Mouse (Mus musculus) heart, embryonic 15.5 days (tissue): ENCODE data around the gene Batf3. TPM values are rescaled to one million over a fixed set of nuclear protein-coding genes. Genes with fewer than 3 reads are reported as not detected.
"Not testable (repeated sequence)": the region's sequence is repeated elsewhere in the genome, so short reads cannot be mapped to it uniquely, and the experiment has no call there.

Experiments
- ATAC-seq: fragments of 200-750 bp; cut with Nextera tagmentation; replicated peaks from 2 replicates; pipeline ENCODE4 v1.8.0; 2017; ENCODE audit warnings: low read depth, moderate TSS enrichment; ENCODE audit not compliant: insufficient number of reproducible peaks, insufficient read depth, low FRiP score
- H3K27ac ChIP-seq: fragments of 300-500 bp; sonication (generic); 2 replicates; pipeline ENCODE4 v1.5.1; 2015; ENCODE audit warnings: mild to moderate bottlenecking, inconsistent platforms
- H3K27me3 ChIP-seq: fragments of 300-500 bp; sonication (generic); 2 replicates; pipeline ENCODE4 v1.6.1; 2015; ENCODE audit warnings: inconsistent platforms
- H3K36me3 ChIP-seq: fragments of 300-500 bp; sonication (generic); 2 replicates; pipeline ENCODE4 v1.6.1; 2015; ENCODE audit warnings: mild to moderate bottlenecking, inconsistent platforms
- H3K4me1 ChIP-seq: fragments of 300-500 bp; sonication (generic); replicated peaks from 2 replicates; pipeline ENCODE4 v1.6.1; 2015; ENCODE audit warnings: inconsistent platforms
- H3K4me2 ChIP-seq: fragments of 300-500 bp; sonication (generic); 2 replicates; pipeline ENCODE4 v1.6.1; 2015; ENCODE audit warnings: inconsistent platforms, mild to moderate bottlenecking, moderate library complexity
- H3K4me3 ChIP-seq: fragments of 300-500 bp; sonication (generic); 2 replicates; pipeline ENCODE4 v1.5.1; 2015; ENCODE audit warnings: mild to moderate bottlenecking, inconsistent platforms
- H3K9ac ChIP-seq: fragments of 300-500 bp; sonication (generic); 2 replicates; pipeline ENCODE4 v1.6.1; 2015; ENCODE audit warnings: mild to moderate bottlenecking, inconsistent platforms
- H3K9me3 ChIP-seq: fragments of 300-500 bp; sonication (generic); replicated peaks from 2 replicates; pipeline ENCODE4 v1.6.1; 2016; ENCODE audit warnings: inconsistent platforms
- WGBS: fragments of 180-500 bp; shearing (Covaris S2); methylation state at CpG from one replicate; pipeline ENCODE4 v1.1.7; 2015; ENCODE audit warnings: mixed read lengths; 5-methylcytosine and 5-hydroxymethylcytosine counted together
- polyA plus RNA-seq: library from polyadenylated mRNA; unstranded; fragments of >200 nt; fragmentation: Nextera tagmentation; extraction: Ambion mirVana; gene quantifications from 2 replicates; pipeline ENCODE4 v1.2.1, GENCODE M21; 2015

Batf3 gene
- polyA plus RNA-seq, 1 experiment from 2014 or later, result 2.0 TPM

- H3K4me1 ChIP-seq, result peaks cover 5% of the 10 kb centered on the region; the same call in 1 of the 2 replicates
- no peak for ATAC-seq
- H3K27me3 ChIP-seq, result no peaks in the 10 kb centered on the region
- H3K27ac ChIP-seq, result no peak overlapping the region
- H3K9ac ChIP-seq, result no peak overlapping the region
- no peak overlapping the region for H3K4me3 ChIP-seq
- WGBS, result 66% methylated on average over 4 of the region's 4 CpGs
- no peaks in the 10 kb centered on the region for H3K36me3 ChIP-seq
- H3K4me2 ChIP-seq, result no peak overlapping the region
- no peaks in the 10 kb centered on the region for H3K9me3 ChIP-seq
Observed at GRCm38 (mm10) chr1:191135406-191135805, 37.8 kb downstream of the Batf3 start.

GRCm38 (mm10) chr1:191138436-191138835 is 40.8 kb downstream of the Batf3 start:
- H3K4me2 ChIP-seq, result no peak overlapping the region
- no peaks in the 10 kb centered on the region for H3K36me3 ChIP-seq
- H3K4me1 ChIP-seq, result 0 out of 2 replicates have a peak, but pooled peaks cover 2% of the 10 kb centered on the region
- no peaks in the 10 kb centered on the region for H3K27me3 ChIP-seq
- ATAC-seq, result no peak
- no peaks in the 10 kb centered on the region for H3K9me3 ChIP-seq
- 87% methylated on average over 4 of the region's 4 CpGs for WGBS
- no peak overlapping the region for H3K27ac ChIP-seq
- H3K4me3 ChIP-seq, result no peak overlapping the region
- H3K9ac ChIP-seq, result no peak overlapping the region

GRCm38 (mm10) chr1:191138874-191139495 is 41.3 kb downstream of the Batf3 start:
- ATAC-seq, result no peak
- Histone ChIP-seq H3K36me3 (no peaks in the 10 kb centered on the region), H3K4me2 (no peak overlapping the region), H3K27me3 (no peaks in the 10 kb centered on the region), H3K4me3 (no peak overlapping the region), H3K9me3 (no peaks in the 10 kb centered on the region), H3K9ac (no peak overlapping the region), H3K4me1 (0 out of 2 replicates have a peak, but pooled peaks cover 2% of the 10 kb centered on the region), H3K27ac (no peak overlapping the region)
- 32% methylated on average over 7 of the region's 7 CpGs for WGBS

- no peak for ATAC-seq
- 83% methylated on average over 8 of the region's 8 CpGs for WGBS
- H3K4me1 ChIP-seq, result 0 out of 2 replicates have a peak, but pooled peaks cover 2% of the 10 kb centered on the region
- no peak overlapping the region for H3K9ac ChIP-seq
- H3K36me3 ChIP-seq, result no peaks in the 10 kb centered on the region
- H3K27me3 ChIP-seq, result no peaks in the 10 kb centered on the region
- no peak overlapping the region for H3K4me3 ChIP-seq
- H3K4me2 ChIP-seq, result no peak overlapping the region
- no peak overlapping the region for H3K27ac ChIP-seq
- H3K9me3 ChIP-seq, result no peaks in the 10 kb centered on the region
Observed at GRCm38 (mm10) chr1:191140983-191141382, 43.3 kb downstream of the Batf3 start.

- not testable (repeated sequence) for ATAC-seq
- WGBS, result 72% methylated on average over 5 of the region's 5 CpGs
Observed at GRCm38 (mm10) chr1:191149489-191149888, 51.8 kb downstream of the Batf3 start.

GRCm38 (mm10) chr1:191150924-191151605 is 53.4 kb downstream of the Batf3 start:
- no peak overlapping the region for H3K27ac ChIP-seq
- 59% methylated on average over 8 of the region's 8 CpGs for WGBS

More at GRCm38 (mm10) chr1:191149489-191149888, 51.8 kb downstream of the Batf3 start:
- H3K27me3 ChIP-seq, H3K4me2 ChIP-seq, H3K4me3 ChIP-seq, H3K9me3 ChIP-seq, H3K4me1 ChIP-seq, H3K9ac ChIP-seq, H3K27ac ChIP-seq, H3K36me3 ChIP-seq: not testable (repeated sequence)

GRCm38 (mm10) chr1:191153052-191153451 is 55.4 kb downstream of the Batf3 start:
- Histone ChIP-seq H3K27ac (0 out of 2 replicates have a peak overlapping the region, but pooled peaks have one; percentile 57), H3K9ac (no peak overlapping the region), H3K27me3 (no peaks in the 10 kb centered on the region), H3K4me3 (no peak overlapping the region), H3K4me2 (no peak overlapping the region), H3K9me3 (no peaks in the 10 kb centered on the region), H3K36me3 (no peaks in the 10 kb centered on the region), H3K4me1 (peaks cover 4% of the 10 kb centered on the region; the same call in 1 of the 2 replicates)
- ATAC-seq, result no peak
- WGBS, result 20% methylated on average over 4 of the region's 4 CpGs

More at GRCm38 (mm10) chr1:191150924-191151605, 53.4 kb downstream of the Batf3 start:
- H3K9me3 ChIP-seq, result no peaks in the 10 kb centered on the region
- H3K36me3 ChIP-seq, result no peaks in the 10 kb centered on the region
- peaks cover 4% of the 10 kb centered on the region; the same call in 1 of the 2 replicates for H3K4me1 ChIP-seq
- no peak overlapping the region for H3K4me2 ChIP-seq
- H3K9ac ChIP-seq, result no peak overlapping the region
- H3K27me3 ChIP-seq, result no peaks in the 10 kb centered on the region
- ATAC-seq, result no peak
- no peak overlapping the region for H3K4me3 ChIP-seq

- H3K27ac ChIP-seq, result peak overlapping the region; percentile 65
- ATAC-seq, result 0 out of 2 replicates have a peak, but pooled peaks have one; percentile 64
- H3K4me2 ChIP-seq, result no peak overlapping the region
- 18% methylated on average over 3 of the region's 3 CpGs for WGBS
- no peak overlapping the region for H3K9ac ChIP-seq
- H3K36me3 ChIP-seq, result no peaks in the 10 kb centered on the region
- H3K4me1 ChIP-seq, result peaks cover 4% of the 10 kb centered on the region; the same call in 1 of the 2 replicates
- no peaks in the 10 kb centered on the region for H3K27me3 ChIP-seq
- H3K4me3 ChIP-seq, result no peak overlapping the region
- H3K9me3 ChIP-seq, result no peaks in the 10 kb centered on the region
Observed at GRCm38 (mm10) chr1:191154314-191154713, 56.7 kb downstream of the Batf3 start.

Other genes with a start within 250 kb of the Batf3 start
- gene Rps6kc1, start 186.1 kb upstream of the Batf3 start, polyA plus RNA-seq, result 8.8 and 11.9 TPM in 2 replicates
- 29.3 and 30.1 TPM in 2 replicates for gene Angel2, start 172.7 kb upstream of the Batf3 start, polyA plus RNA-seq
- 44.5 and 45.9 TPM in 2 replicates for gene Vash2, start 118.6 kb upstream of the Batf3 start, polyA plus RNA-seq
- gene Flvcr1, start 71.7 kb upstream of the Batf3 start, polyA plus RNA-seq, result 2.6 and 3.4 TPM in 2 replicates
- gene Spata45, start 61.2 kb upstream of the Batf3 start, polyA plus RNA-seq, result not detected in 2 replicates
- 16.9 and 20.2 TPM in 2 replicates for gene Tatdn3, start 34.9 kb upstream of the Batf3 start, polyA plus RNA-seq
- gene Nsl1, start 34.8 kb upstream of the Batf3 start, polyA plus RNA-seq, result 9.9 and 14.1 TPM in 2 replicates
- not detected in 2 replicates for gene Fam71a, start 67.0 kb downstream of the Batf3 start, polyA plus RNA-seq
- gene Atf3, start 120.2 kb downstream of the Batf3 start, polyA plus RNA-seq, result 14.0 and 14.3 TPM in 2 replicates
- gene Nenf, start 220.3 kb downstream of the Batf3 start, polyA plus RNA-seq, result 108 and 121 TPM in 2 replicates
- 14.3 and 18.3 TPM in 2 replicates for gene Tmem206, start 228.1 kb downstream of the Batf3 start, polyA plus RNA-seq